Mouse (Mus musculus): ENCODE results near the gene Pmm2. TPM values are rescaled to one million over a fixed set of nuclear protein-coding genes. Genes with fewer than 3 reads are reported as not detected.

Pmm2 gene
- polyA plus RNA-seq, 1 experiment from 2014 or later: 48.6 TPM

- no peaks in the 10 kb centered on the region for H3K9me3 ChIP-seq
- no peak overlapping the region for H3K4me2 ChIP-seq (replicated peaks)
- H3K27ac ChIP-seq (replicated peaks): 0 out of 2 replicates have a peak overlapping the region, but pooled peaks have one; percentile 20
- no peaks in the 10 kb centered on the region for H3K27me3 ChIP-seq
- no peaks in the 10 kb centered on the region for H3K4me1 ChIP-seq
- 81% methylated on average over 11 of the region's 11 CpGs for WGBS
- H3K36me3 ChIP-seq: peaks cover 52% of the 10 kb centered on the region
- no peak overlapping the region for H3K9ac ChIP-seq (replicated peaks)
- H3K4me3 ChIP-seq: no peak overlapping the region
- no peak for ATAC-seq (ENCODE audit: low FRiP score, low read depth)
These were observed 49.5 kb downstream of the Pmm2 start for GRCm38 (mm10) chr16:8686871-8687535.

GRCm38 (mm10) chr16:8687559-8688112, 50.2 kb downstream of the Pmm2 start:
- Histone ChIP-seq H3K9ac (replicated peaks) (no peak overlapping the region), H3K36me3 (peaks cover 58% of the 10 kb centered on the region), H3K27me3 (no peaks in the 10 kb centered on the region), H3K9me3 (no peaks in the 10 kb centered on the region), H3K27ac (replicated peaks) (no peak overlapping the region), H3K4me1 (no peaks in the 10 kb centered on the region), H3K4me2 (replicated peaks) (no peak overlapping the region), H3K4me3 (no peak overlapping the region)
- ATAC-seq (ENCODE audit: low FRiP score, low read depth): no peak

GRCm38 (mm10) chr16:8689979-8690656, 52.6 kb downstream of the Pmm2 start:
- no peak overlapping the region for H3K4me3 ChIP-seq
- H3K9ac ChIP-seq (replicated peaks): no peak overlapping the region
- no peak overlapping the region for H3K27ac ChIP-seq (replicated peaks)
- H3K27me3 ChIP-seq: no peaks in the 10 kb centered on the region
- ATAC-seq (ENCODE audit: low FRiP score, low read depth): no peak
- peaks cover 77% of the 10 kb centered on the region for H3K36me3 ChIP-seq
- WGBS: 91% methylated on average over 11 of the region's 11 CpGs
- no peaks in the 10 kb centered on the region for H3K9me3 ChIP-seq
- no peaks in the 10 kb centered on the region for H3K4me1 ChIP-seq
- no peak overlapping the region for H3K4me2 ChIP-seq (replicated peaks)

GRCm38 (mm10) chr16:8691206-8691605, 53.7 kb downstream of the Pmm2 start:
- Histone ChIP-seq H3K9me3 (no peaks in the 10 kb centered on the region), H3K4me2 (replicated peaks) (no peak overlapping the region), H3K9ac (replicated peaks) (no peak overlapping the region), H3K27me3 (no peaks in the 10 kb centered on the region), H3K4me3 (no peak overlapping the region), H3K36me3 (peaks cover 84% of the 10 kb centered on the region), H3K4me1 (no peaks in the 10 kb centered on the region), H3K27ac (replicated peaks) (no peak overlapping the region)
- ATAC-seq (ENCODE audit: low FRiP score, low read depth): no peak
- WGBS: 91% methylated on average over 7 of the region's 7 CpGs

GRCm38 (mm10) chr16:8699556-8699955, 62.1 kb downstream of the Pmm2 start:
- no peak overlapping the region for H3K4me3 ChIP-seq
- no peak overlapping the region for H3K4me2 ChIP-seq (replicated peaks)
- no peaks in the 10 kb centered on the region for H3K27me3 ChIP-seq
- no peak overlapping the region for H3K9ac ChIP-seq (replicated peaks)
- no peak for ATAC-seq (ENCODE audit: low FRiP score, low read depth)
- H3K4me1 ChIP-seq: no peaks in the 10 kb centered on the region
- no peak overlapping the region for H3K27ac ChIP-seq (replicated peaks)
- 90% methylated on average over 8 of the region's 8 CpGs for WGBS
- H3K9me3 ChIP-seq: no peaks in the 10 kb centered on the region
- H3K36me3 ChIP-seq: peaks cover 95% of the 10 kb centered on the region

GRCm38 (mm10) chr16:8700586-8700985, 63.1 kb downstream of the Pmm2 start:
- 95% methylated on average over 3 of the region's 3 CpGs for WGBS
- peaks cover 92% of the 10 kb centered on the region for H3K36me3 ChIP-seq
- H3K27me3 ChIP-seq: no peaks in the 10 kb centered on the region
- H3K9ac ChIP-seq (replicated peaks): no peak overlapping the region
- ATAC-seq (ENCODE audit: low FRiP score, low read depth): no peak
- no peaks in the 10 kb centered on the region for H3K9me3 ChIP-seq
- no peak overlapping the region for H3K4me3 ChIP-seq
- no peak overlapping the region for H3K4me2 ChIP-seq (replicated peaks)
- no peak overlapping the region for H3K27ac ChIP-seq (replicated peaks)
- H3K4me1 ChIP-seq: no peaks in the 10 kb centered on the region

- H3K4me3 ChIP-seq: no peak overlapping the region
- WGBS: 76% methylated on average over 9 of the region's 9 CpGs
- H3K4me1 ChIP-seq: no peaks in the 10 kb centered on the region
- ATAC-seq (ENCODE audit: low FRiP score, low read depth): no peak
- peaks cover 86% of the 10 kb centered on the region for H3K36me3 ChIP-seq
- H3K27me3 ChIP-seq: no peaks in the 10 kb centered on the region
- no peaks in the 10 kb centered on the region for H3K9me3 ChIP-seq
- H3K27ac ChIP-seq (replicated peaks): no peak overlapping the region
- H3K9ac ChIP-seq (replicated peaks): no peak overlapping the region
- no peak overlapping the region for H3K4me2 ChIP-seq (replicated peaks)
These were observed 74.5 kb downstream of the Pmm2 start for GRCm38 (mm10) chr16:8711998-8712397.

Small RNAs within 50 kb of the gene (microRNA-seq; reads per million reads assigned to microRNA genes)
- gene Gm22137: not detected

Other genes with a start within 250 kb of the Pmm2 start
- gene Tmem114, start 212.5 kb upstream of the Pmm2 start, polyA plus RNA-seq (2016; fragmentation: Nextera tagmentation; extraction: Ambion mirVana): not detected in 2 replicates
- 17.1 and 19.9 TPM in 2 replicates for gene Mettl22, start 166.9 kb upstream of the Pmm2 start, polyA plus RNA-seq (2016; fragmentation: Nextera tagmentation; extraction: Ambion mirVana)
- 39.5 and 40.3 TPM in 2 replicates for gene Abat, start 124.2 kb upstream of the Pmm2 start, polyA plus RNA-seq (2016; fragmentation: Nextera tagmentation; extraction: Ambion mirVana)
- gene Tmem186, start within 50 bp of the Pmm2 start, polyA plus RNA-seq (2016; fragmentation: Nextera tagmentation; extraction: Ambion mirVana): 23.2 and 26.0 TPM in 2 replicates
- gene Carhsp1, start 34.5 kb downstream of the Pmm2 start, polyA plus RNA-seq (2016; fragmentation: Nextera tagmentation; extraction: Ambion mirVana): 255 and 264 TPM in 2 replicates
- not detected in 2 replicates for gene Gm5767, start 43.1 kb downstream of the Pmm2 start, polyA plus RNA-seq (2016; fragmentation: Nextera tagmentation; extraction: Ambion mirVana)
- gene Usp7, start 154.6 kb downstream of the Pmm2 start, polyA plus RNA-seq (2016; fragmentation: Nextera tagmentation; extraction: Ambion mirVana): 35.9 and 38.4 TPM in 2 replicates
- 39.0 and 43.9 TPM in 2 replicates for gene 1810013L24Rik, start 192.4 kb downstream of the Pmm2 start, polyA plus RNA-seq (2016; fragmentation: Nextera tagmentation; extraction: Ambion mirVana)